Mouse (Mus musculus): Measurements from ENCODE around the gene Ddn.

DNA sequence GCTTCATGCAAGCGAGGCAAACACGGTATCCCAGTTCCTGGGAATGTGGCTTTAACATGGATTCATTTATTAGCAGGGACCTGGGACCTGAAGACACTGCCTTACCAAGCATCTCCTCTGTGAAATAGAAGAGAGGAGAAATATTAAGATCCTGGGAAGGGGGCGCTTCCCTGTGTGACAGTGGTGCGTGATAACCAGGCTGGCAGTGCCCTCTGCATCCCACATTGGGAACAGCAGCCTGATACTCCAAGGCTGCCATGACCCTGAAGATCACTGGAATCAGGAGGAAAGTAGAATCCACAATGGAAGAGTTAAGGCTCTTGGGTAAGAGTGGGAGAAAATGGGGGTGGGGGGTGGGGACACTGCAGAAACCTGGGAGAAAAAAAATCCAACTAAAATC is 21.4 kb downstream of the Ddn start:
- TF ChIP-seq POLR2A (IDR thresholded peaks at IDR 0.05; ENCODE audit: borderline replicate concordance, insufficient read depth, low read length) (no peak), CTCF (IDR thresholded peaks at IDR 0.05; ENCODE audit: borderline replicate concordance, insufficient read depth, low read depth, low read length) (peak; percentile 39; the same call in 1 of the 2 replicates)
